Mouse (Mus musculus) spleen, postnatal 14 days (tissue): ENCODE data around the gene Itga7.
"Not testable (repeated sequence)": the region's sequence is repeated elsewhere in the genome, so short reads cannot be mapped to it uniquely, and the experiment has no call there.

Source experiments
- DNase-seq, 2 experiments: peaks; one replicate each; pipeline ENCODE4 v3.0.0; 2021 to 2022; ENCODE audit warnings: low spot score in 2 of 2

The Itga7 gene

DNA sequence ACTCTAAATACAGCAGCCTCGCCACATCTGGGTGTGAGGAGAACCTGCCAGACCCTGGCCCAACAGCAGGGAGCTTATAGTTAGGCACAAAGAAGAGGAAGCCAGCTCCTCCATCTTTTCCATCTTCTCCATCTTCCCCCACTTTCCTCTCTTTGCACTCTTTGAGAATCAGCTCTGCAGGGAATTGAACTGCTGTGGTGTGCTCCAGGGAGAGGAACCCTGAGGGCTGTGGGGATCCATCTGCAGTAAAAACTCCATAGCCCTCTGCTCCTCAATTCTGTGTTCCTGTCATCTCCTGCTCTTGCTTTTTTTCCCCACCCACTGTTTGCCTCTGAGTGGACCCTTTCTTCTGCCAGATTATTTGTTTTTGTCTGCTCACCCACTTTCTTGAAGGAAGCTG, 55.5 kb downstream of the Itga7 start, which contains the start of gene Olfr9:
Olfr9 (plus strand) TSS at position 301 of the 400 bp plus-strand sequence.
- not testable (repeated sequence) for DNase-seq

DNA sequence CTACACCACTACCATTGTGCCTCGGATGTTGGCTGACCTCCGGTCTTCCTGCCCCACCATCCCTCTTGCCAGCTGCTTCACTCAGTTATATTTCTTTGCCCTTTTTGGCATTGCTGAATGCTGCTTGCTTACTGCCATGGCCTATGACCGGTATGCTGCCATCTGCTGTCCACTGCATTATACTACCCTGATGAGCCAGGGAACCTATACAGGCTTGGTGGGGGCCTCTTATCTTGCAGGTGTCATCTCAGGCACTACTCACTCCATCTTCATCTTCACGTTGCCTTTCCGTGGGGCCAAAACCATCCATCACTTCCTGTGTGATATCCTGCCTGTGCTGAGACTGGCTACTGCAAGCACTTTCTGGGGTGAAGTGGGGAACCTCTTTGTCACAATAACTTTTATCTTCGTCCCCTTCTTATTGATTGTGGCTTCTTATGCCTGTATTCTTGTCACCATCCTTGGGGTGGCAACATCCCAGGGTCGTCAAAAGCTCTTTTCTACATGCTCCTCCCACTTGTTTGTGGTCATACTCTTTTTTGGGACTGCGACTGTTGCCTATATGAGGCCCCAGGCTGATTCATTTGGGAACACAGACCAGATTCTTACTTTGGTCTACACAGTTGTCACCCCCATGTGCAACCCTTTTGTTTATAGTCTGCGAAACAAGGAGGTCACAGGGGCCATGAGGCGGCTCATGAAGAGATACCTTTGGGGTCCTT, 56.7 kb downstream of the Itga7 start:
- not testable (repeated sequence) for DNase-seq

DNA sequence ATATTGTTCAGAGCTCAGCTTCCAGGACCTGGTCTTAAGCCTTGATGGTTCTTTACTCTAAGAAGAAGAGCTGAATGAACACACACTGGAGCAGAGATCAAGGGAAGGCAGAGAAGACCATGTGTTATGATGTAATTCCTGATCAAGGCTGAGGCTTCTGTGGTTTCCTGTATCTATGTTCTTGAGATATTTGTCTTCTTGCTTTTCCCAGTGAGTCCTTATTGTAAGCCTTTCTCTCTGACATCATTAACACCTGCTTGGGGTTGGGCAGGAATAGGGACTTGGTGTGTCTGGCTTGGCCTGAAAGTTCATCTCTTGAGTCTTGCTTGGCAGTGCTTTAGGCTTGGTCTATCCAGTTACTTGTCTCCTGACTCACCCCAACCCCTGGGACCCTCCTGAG, 57.4 kb downstream of the Itga7 start:
- DNase-seq: no peak

DNA sequence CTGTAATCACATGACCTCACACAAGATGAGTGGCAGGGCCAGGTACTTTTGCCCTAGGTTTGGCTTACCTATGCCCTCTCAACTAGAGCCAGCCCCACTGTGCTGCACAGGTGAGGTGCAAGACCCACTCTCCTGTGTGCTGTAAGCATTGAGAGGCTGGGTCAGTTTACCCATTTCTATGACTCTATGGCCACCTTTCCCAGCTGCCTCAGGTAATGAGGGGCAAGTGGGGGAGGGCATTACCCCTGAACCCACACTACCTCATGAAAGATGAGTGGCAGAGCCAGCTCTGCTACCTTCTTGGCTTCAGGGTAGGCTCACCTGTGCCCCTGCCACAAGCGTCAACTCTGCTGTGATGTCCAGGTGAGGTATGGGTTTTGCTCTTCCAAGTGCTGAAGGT, 62.2 kb downstream of the Itga7 start:
- DNase-seq: no peak

DNA sequence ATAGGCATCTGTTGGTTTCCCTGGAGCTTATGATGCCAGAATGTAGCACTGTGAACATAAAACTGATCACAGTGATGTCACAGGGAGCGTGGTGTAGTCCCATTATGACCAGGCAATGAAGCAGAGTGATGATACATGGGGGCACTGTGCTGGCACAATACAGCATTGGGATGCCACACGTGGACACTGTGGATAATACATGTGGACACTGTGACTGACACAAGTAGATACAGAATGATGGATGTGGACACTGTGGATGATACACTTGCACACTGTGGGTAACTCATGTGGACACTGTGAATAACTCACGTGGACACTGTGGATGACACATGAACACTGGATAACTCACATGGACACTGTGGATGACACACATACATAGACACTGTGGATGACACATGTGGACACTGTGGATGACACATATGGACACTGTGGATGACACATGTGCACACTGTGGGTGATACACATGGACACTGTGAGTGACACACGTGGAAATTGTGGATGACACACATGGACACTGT, 63.0 kb downstream of the Itga7 start:
- DNase-seq: no peak

DNA sequence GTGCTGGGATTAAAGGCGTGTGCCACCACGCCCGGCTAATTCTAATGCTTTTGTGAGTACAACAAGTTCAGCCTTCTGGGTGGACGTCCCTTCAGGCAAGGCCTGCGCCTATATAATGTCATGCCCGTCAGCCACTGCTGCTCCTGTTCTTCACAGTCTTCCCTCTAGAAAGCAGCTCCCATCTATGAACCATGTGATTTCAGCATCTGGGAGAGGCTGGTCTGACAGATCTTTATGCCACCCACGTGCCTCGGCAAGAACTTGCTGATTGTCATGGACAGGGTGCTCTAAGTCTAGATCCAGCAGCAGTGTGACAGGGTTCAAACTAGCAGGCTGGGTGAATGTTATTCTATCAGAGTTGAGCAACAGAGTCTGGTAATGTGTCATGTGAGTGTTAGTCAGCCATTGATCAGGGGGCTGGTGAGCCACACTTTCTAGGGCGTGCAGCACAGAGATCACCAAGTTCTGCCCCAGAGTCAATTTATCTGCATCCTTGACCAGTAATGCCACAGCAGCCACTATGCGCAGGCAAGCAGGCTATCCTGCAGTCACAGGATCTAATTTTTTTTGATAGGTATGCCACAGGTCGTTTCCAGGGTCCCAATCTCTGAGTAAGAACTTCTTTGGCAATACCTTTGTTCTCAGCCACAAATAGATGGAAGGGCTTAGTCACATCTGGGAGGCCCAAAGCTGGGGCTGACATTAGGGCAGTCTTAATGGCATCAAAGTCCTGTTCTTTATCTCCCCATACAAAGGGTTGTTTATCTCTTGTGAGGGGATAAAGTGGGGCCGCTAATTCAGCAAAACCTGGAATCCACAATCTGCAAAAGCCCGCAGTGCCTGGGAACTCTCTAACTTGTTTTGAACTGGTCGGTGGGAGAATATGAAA, 70.7 kb downstream of the Itga7 start:
- DNase-seq: no peak
